Mouse (Mus musculus) lung, postnatal 0 days (tissue): ENCODE results near the gene Arhgef18.

Source experiments
- CTCF ChIP-seq: IDR thresholded peaks from 2 replicates; pipeline ENCODE4 v1.5.1; 2016; ENCODE audit warnings: antibody characterized with exemption, mild to moderate bottlenecking
- EP300 ChIP-seq: IDR thresholded peaks from 2 replicates; pipeline ENCODE4 v1.6.1; 2016; ENCODE audit warnings: antibody characterized with exemption, mild to moderate bottlenecking, control low read depth

- TF ChIP-seq CTCF = no peak
- TF ChIP-seq EP300 = no peak
Measured at GRCm38 (mm10) chr8:3467886-3468545, 75.2 kb downstream of the Arhgef18 start.
